Mouse (Mus musculus): ENCODE measurements at regions not wholly inside any gene's neighbourhood (a gene's known extent, or its start where the extent isn't known, plus 50 kb on each side); places are given as distances from the start of the nearest gene placed in this dataset.

- no peak for TF ChIP-seq POLR2A (IDR thresholded peaks at IDR 0.05; ENCODE audit: insufficient read depth, low read length)
- no peak for TF ChIP-seq CTCF (IDR thresholded peaks at IDR 0.05; ENCODE audit: low read depth, low read length)
- TF ChIP-seq EP300 (IDR thresholded peaks at IDR 0.05; ENCODE audit: insufficient read depth, low read depth, low read length) = no peak
Observed at GRCm38 (mm10) chr15:56896553-56896952, 580.9 kb downstream of the Slc22a22 start.
